Mouse (Mus musculus): Measurements from ENCODE around the gene Arhgdib. TPM values are rescaled to one million over a fixed set of nuclear protein-coding genes. Genes with fewer than 3 reads are reported as not detected.
"Not testable (repeated sequence)": the region's sequence is repeated elsewhere in the genome, so short reads cannot be mapped to it uniquely, and the experiment has no call there.

Arhgdib gene
- total RNA-seq, 1 experiment from 2014 or later: 575 TPM

DNA sequence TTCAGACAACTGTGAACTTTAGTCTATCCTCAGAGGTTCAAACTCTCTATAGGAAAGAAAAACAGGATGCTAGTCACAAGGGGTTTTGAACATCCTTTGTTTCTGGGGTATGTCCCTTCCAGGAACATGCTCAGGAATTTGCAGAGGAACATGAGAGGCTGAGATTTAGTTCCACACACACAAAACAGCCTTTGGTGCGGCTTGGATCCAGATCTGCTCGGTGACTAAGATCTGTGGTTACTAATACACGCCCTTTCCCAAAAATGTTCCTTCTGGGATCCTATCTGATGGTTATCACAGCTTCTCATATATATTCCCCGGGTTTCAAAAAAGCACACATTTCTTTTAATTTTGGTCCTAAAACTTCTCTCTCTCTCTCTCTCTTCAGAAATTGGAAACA, 43.9 kb downstream of the Arhgdib start:
- no peak for ATAC-seq (replicated peaks; ENCODE audit: low read depth, poor library complexity, severe bottlenecking)

GRCm38 (mm10) chr6:136894532-136895339, 47.0 kb downstream of the Arhgdib start:
- no peak for ATAC-seq (replicated peaks; ENCODE audit: low read depth, poor library complexity, severe bottlenecking)

DNA sequence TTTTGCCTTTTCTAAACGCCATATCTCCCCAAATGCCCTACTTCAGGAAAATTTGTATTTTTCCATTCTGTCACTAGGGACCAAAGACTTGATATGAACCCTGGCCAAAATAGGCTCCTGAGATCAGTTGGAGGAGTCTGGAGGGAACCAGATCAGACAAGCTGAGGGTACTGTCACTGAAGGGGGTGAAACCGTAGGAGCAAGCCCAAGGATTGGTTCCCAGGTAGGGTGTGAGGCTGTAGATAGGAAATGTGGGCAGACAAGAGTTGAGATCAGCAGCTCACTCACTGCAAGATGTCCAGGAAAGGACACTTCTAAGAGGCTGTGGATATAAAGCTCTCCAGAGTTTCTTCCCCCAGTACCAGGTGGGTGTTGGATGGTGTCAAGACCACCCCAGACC, 49.7 kb downstream of the Arhgdib start:
- 0 out of 2 replicates have a peak, but pooled peaks have one; percentile 32 for ATAC-seq (replicated peaks; ENCODE audit: low read depth, poor library complexity, severe bottlenecking)

DNA sequence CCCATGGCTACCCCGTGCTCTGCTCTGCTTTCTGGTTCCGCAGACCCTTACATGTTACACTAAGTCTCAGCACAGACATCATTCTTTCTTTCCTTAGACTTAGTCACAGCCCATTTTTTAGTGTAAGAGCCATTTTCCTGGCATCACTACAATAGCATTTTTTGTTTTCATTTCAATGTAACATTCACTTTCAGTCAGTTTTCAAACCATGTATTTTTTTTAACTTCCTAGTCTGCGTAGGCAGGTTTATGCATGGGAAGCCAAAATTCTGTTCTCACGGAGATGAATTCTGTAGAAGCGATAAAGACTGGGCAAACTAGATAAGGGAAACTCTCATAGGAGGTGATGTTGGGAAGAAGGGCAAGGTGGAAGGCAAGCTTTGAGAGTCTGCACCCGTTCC, 52.1 kb downstream of the Arhgdib start:
- ATAC-seq (replicated peaks; ENCODE audit: low read depth, poor library complexity, severe bottlenecking): no peak

GRCm38 (mm10) chr6:136889067-136889466, 52.6 kb downstream of the Arhgdib start:
- ATAC-seq (replicated peaks; ENCODE audit: low read depth, poor library complexity, severe bottlenecking): no peak

DNA sequence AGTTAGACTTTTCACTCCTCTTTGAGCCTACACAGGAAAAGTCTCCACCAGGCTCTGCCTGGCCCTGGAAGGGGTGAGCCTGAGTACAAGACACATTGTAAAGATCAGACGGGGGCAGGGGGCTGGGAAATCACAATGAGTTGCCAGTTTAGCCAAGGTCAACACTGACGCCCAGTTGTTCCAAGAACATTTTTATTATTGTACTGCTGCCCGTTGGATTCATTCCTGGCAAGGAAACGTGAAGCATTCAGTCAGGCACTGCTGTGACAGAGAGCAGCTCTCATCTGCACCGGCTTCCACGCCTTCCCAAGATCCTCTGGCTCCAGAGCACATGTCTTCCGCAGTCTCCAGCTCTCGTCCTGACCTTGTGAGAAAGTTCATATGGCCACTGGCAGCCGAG, 53.8 kb downstream of the Arhgdib start:
- ATAC-seq (replicated peaks; ENCODE audit: low read depth, poor library complexity, severe bottlenecking): no peak

DNA sequence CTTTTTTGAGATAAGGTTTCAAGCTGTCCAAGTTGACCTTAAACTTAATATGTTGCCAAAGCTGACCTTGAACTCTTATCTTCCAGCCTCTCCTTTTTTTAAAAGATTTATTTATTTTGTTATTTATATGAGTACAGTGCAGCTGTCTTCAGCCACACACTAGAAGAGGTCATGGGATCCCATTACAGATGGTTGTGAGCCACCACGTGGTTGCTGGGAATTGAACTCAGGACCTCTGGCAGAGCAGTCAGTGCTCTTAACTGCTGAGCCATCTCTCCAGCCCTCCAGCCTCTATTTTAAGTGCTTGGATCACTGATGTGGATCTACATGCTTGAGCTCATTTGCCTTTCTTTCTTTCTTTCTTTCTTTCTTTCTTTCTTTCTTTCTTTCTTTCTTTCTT, 56.9 kb downstream of the Arhgdib start:
- not testable (repeated sequence) for ATAC-seq (replicated peaks; ENCODE audit: low read depth, poor library complexity, severe bottlenecking)

DNA sequence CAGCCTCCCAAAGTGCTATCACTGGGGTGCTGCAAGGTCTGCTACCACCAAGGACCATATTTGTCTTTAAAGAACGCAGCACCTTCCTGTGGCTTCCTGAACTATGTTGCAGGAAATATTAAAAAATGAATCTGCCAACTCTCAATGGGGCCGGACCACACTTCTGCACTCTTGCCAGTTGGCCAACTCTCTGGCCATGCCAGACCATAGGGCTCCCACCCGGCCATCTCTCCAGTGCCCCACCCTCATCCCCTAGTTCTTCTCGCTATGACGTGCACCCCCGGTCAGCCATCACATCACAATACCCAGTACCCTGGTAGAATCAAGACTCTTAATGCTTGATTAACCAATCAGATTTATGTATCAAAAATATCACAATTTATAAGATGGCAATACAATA, 57.7 kb downstream of the Arhgdib start:
- no peak for ATAC-seq (replicated peaks; ENCODE audit: low read depth, poor library complexity, severe bottlenecking)

DNA sequence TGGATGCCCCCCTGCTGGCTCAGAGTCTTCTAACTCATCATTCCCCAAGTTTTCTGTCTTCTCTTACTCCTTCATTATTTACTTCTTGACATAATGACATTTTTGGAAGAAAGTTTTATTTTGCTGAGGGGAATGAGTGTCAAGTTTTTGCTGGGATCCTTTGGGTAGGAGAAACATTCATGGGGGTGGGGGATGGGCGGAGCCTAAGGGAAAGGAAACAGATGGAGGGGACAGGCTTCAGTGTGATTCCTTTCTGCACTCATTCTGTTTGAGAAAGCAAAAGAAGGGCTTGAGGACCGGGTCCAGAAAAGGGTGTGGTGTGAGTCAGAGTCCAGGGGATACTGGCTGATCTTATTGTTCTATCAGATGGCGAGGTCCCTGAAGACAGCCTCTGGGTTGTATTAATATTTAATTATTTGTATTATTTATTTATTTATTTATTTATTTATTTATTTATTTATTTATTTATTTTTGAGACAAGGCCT, 58.2 kb downstream of the Arhgdib start:
- ATAC-seq (replicated peaks; ENCODE audit: low read depth, poor library complexity, severe bottlenecking): no peak

DNA sequence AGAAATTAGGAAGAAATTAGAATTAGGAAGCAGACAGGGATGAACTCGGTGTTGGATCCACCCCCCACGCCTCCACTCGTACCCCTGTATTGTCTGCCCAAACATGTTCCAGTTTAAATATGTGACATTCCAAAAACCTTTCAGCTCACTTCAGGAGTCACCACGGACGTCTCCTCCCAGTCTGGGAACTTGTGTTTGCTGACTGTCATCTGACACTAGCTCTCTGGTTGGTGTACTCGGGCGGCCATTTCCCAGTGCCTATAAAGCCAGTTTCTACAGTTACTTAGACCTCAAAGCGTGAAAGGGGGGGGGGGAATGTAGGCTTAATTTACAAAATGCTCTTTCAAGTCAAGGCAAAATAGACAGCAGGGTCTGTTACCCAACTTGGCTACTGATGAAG, 60.0 kb downstream of the Arhgdib start:
- ATAC-seq (replicated peaks; ENCODE audit: low read depth, poor library complexity, severe bottlenecking): no peak

DNA sequence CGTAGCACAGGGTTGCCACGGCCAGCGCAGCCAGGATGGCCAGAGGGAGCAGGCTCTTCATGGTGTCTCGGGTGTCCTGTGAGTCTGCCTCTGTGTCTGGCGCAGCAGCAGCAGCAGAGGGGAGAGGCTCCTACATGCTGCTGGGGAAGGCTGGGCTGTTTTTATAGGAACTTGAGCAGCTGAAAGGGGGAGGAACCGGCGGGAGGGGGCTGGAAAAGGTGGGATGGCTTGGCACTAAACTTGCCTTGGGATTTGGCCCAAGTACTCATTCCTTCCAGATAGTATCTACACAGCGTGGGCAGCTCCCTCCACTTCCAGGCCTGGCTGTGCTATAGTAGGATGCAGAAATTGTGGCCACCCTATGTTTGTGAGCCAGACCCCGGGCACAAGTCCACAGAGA, 66.0 kb downstream of the Arhgdib start, which contains the start of gene Mgp:
Mgp (minus strand) TSS at position 154 of the 400 bp plus-strand sequence.
- ATAC-seq (replicated peaks; ENCODE audit: low read depth, poor library complexity, severe bottlenecking): no peak

GRCm38 (mm10) chr6:136874599-136874998, 67.1 kb downstream of the Arhgdib start:
- peak; percentile 71 for ATAC-seq (replicated peaks; ENCODE audit: low read depth, poor library complexity, severe bottlenecking)

Other genes starting within 250 kb of the Arhgdib start
- 0.37 TPM in 1 of 2 replicates, not detected in the other for gene Gucy2c, start 160.1 kb downstream of the Arhgdib start, total RNA-seq (2017)
- 32.2 and 34.4 TPM in 2 replicates for gene Hist4h4, start 137.5 kb downstream of the Arhgdib start, total RNA-seq (2017)
- gene H2afj, start 133.7 kb downstream of the Arhgdib start, total RNA-seq (2017): 36.6 and 48.8 TPM in 2 replicates
- gene BC049715, start 114.3 kb downstream of the Arhgdib start, total RNA-seq (2017): 1.5 and 3.2 TPM in 2 replicates
- 54.6 and 101 TPM in 2 replicates for gene Wbp11, start 113.7 kb downstream of the Arhgdib start, total RNA-seq (2017)
- gene Smco3, start 106.4 kb downstream of the Arhgdib start, total RNA-seq (2017): 0.82 TPM in 1 of 2 replicates, not detected in the other
- gene Art4, start 84.2 kb downstream of the Arhgdib start, total RNA-seq (2017): 11.3 and 14.2 TPM in 2 replicates
- gene Mgp, start 66.1 kb downstream of the Arhgdib start, total RNA-seq (2017): not detected in 2 replicates
- 0.32 TPM in 1 of 2 replicates, not detected in the other for gene Erp27, start 19.7 kb downstream of the Arhgdib start, total RNA-seq (2017)
- 0.44 TPM in 1 of 2 replicates, not detected in the other for gene Pde6h, start 18.1 kb downstream of the Arhgdib start, total RNA-seq (2017)
- gene Rerg, start 228.6 kb upstream of the Arhgdib start, total RNA-seq (2017): not detected in 2 replicates

Data from common myeloid progenitor, adult 5-6 weeks (primary cell).